Mouse (Mus musculus): ENCODE measurements around the gene Pigq. TPM values are rescaled to one million over a fixed set of nuclear protein-coding genes. Genes with fewer than 3 reads are reported as not detected.

Gene Pigq
- polyA plus RNA-seq, 1 experiment from 2014 or later, result 60.8 TPM

DNA sequence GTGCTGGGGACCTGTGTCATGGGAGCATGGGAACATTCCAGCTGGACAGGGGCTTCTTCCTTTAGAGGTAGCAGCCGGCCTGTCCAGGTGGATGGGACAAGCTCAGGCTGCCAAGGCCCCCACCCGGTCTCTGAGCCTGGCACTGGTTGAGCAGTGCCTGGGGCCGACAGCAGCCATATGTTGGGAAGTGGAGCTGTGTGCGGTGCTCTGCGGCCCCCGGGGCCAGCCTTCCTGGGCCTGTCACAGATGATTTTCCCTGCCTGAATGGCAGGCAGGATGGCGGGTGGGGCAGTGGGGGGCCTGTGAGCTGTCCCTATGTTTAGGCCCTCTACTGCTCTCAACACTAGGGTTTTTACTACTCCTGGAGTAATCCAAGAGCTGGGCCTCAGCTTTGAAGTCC, 11.5 kb upstream of the Pigq start:
- no peak overlapping the region for H3K4me3 ChIP-seq (replicated peaks)
- peaks cover 10% of the 10 kb centered on the region for H3K4me1 ChIP-seq
- H3K9ac ChIP-seq, result no peak overlapping the region
- no peaks in the 10 kb centered on the region for H3K9me3 ChIP-seq
- no peak overlapping the region for H3K27ac ChIP-seq
- no peak for ATAC-seq (ENCODE audit: insufficient read depth, low FRiP score, low read depth)
- 82% methylated on average over 7 of the region's 7 CpGs for WGBS
- peaks cover 26% of the 10 kb centered on the region for H3K27me3 ChIP-seq (replicated peaks)
- peaks cover 13% of the 10 kb centered on the region; the same call in 1 of the 2 replicates for H3K36me3 ChIP-seq
- no peak overlapping the region for H3K4me2 ChIP-seq

DNA sequence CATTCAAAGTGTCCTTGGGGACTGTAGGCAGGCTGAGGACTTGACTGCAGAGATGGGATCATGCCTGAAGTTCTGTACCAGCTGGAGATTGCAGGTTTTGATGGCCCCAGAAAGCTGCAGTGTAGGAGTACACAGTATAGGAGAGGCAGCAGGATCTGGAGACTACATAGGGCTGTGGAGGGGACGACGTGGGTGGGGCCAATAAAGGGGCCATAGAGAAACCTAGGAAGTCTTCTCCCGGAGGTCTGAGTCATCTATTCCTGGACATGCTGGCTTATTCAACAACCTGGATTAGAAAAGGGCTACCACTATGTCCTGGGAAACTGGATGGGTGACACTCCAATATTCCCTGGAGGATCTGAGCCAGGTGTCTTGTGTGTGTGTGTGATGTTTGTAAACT, 11.0 kb upstream of the Pigq start:
- H3K9ac ChIP-seq, result no peak overlapping the region
- H3K4me3 ChIP-seq (replicated peaks), result no peak overlapping the region
- no peak for ATAC-seq (ENCODE audit: insufficient read depth, low FRiP score, low read depth)
- peaks cover 29% of the 10 kb centered on the region for H3K27me3 ChIP-seq (replicated peaks)
- peaks cover 12% of the 10 kb centered on the region for H3K4me1 ChIP-seq
- no peak overlapping the region for H3K4me2 ChIP-seq
- WGBS, result 40% methylated on average over 3 of the region's 3 CpGs
- H3K9me3 ChIP-seq, result no peaks in the 10 kb centered on the region
- H3K27ac ChIP-seq, result no peak overlapping the region
- H3K36me3 ChIP-seq, result peaks cover 11% of the 10 kb centered on the region; the same call in 1 of the 2 replicates

DNA sequence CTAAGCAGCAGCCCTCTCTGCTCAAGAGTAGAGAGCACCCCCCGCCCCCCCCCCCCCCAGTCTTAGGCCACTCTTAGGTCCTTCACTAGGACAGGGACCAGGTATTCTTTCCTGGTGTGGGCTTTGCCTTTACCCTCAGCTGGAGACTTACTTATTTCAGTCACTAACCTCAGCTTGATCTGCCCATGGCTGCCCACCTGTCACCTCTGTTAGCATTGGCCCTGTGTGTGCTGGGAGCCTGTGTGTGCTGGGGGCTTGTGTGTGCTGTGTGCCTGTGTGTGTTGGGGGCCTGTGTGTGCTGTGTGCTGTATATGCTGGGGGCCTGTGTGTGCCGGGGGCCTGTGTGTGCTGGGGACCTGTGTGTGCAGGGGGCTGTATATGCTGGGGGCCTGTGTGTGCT, 9.9 kb upstream of the Pigq start:
- 91% methylated on average over 1 of the region's 2 CpGs for WGBS
- no peak for ATAC-seq (ENCODE audit: insufficient read depth, low FRiP score, low read depth)
- Histone ChIP-seq H3K4me3 (replicated peaks) (no peak overlapping the region), H3K4me2 (no peak overlapping the region), H3K36me3 (0 out of 2 replicates have a peak, but pooled peaks cover 2% of the 10 kb centered on the region), H3K9me3 (no peaks in the 10 kb centered on the region), H3K27me3 (replicated peaks) (peaks cover 38% of the 10 kb centered on the region), H3K4me1 (peaks cover 12% of the 10 kb centered on the region), H3K9ac (no peak overlapping the region), H3K27ac (no peak overlapping the region)

DNA sequence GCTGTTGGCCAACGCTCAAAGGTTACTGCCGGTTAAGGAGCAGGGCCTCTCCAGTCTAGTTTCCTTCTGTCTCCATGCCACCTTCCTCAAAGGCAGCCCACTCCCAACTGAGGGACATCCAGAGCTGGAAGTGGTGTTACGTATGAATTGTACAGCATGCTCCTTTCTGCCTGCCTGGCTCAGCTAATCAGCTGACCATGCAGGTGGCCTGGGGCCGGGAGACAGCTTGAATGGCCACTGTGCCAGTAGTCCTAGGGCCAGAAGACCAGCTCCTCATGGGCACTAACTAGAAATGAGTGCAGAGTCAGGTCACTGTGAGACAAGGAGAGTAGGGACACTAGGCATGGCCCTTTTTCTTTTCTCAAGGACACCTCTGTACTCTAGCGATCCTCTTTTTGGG, 8.4 kb upstream of the Pigq start:
- Histone ChIP-seq H3K9ac (no peak overlapping the region), H3K4me1 (peaks cover 12% of the 10 kb centered on the region), H3K36me3 (no peaks in the 10 kb centered on the region), H3K4me2 (no peak overlapping the region), H3K27me3 (replicated peaks) (peaks cover 38% of the 10 kb centered on the region), H3K27ac (no peak overlapping the region), H3K9me3 (no peaks in the 10 kb centered on the region), H3K4me3 (replicated peaks) (no peak overlapping the region)
- WGBS, result 80% methylated on average over 5 of the region's 5 CpGs
- no peak for ATAC-seq (ENCODE audit: insufficient read depth, low FRiP score, low read depth)

DNA sequence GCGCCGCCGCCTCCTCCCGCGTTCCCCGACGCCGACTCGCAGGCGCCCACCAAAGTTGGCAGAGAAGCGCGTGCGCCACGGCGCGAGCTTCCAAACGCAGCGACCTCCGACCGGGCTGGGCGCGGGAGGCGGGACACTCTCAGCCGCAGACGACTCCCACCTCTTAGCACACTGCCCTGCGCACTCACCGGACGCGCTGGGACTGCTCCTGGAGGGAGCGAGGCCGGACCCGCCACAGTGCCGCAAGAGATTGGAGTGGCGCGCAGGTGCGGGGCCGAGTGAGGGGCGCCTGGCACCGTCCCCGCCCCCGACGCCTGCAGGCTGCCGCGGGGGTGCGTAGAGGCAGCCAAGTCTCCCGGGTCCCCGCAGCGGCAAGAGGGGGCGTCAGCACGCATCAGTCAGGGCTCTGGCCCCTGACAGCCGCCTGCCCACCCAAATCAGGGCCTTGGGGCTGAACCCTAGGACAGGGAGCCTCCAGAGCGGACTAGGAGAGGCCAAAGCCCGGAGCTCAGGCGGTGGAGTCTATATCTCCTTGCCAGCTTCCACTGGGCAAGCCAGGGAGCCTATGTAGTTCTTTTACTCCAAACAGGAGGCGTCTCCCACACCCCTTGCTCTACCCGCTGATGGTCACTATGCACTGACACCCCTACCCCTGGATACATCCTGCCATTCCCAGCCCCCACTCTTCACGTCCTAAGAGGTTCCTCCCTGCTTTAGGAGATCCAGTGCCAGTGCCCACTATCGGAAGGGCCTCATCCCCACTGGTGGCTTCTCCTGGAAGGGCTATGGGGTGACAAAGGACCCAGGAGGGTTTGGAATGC, 7.3 kb upstream of the Pigq start, which contains the start of gene A930017K11Rik:
Gene A930017K11Rik, minus strand, starts transcription at position 763 of the 821 bp plus-strand sequence.
- peak within 1 kb of the TSS; percentile 85 for H3K4me2 ChIP-seq
- peaks cover 38% of the 10 kb centered on the region for H3K27me3 ChIP-seq (replicated peaks)
- peak within 1 kb of the TSS; percentile 9; the same call in 1 of the 2 replicates for H3K9ac ChIP-seq
- no peak within 1 kb of the TSS for H3K27ac ChIP-seq
- H3K4me1 ChIP-seq, result peaks cover 12% of the 10 kb centered on the region
- peak; percentile 21; the same call in 1 of the 2 replicates for ATAC-seq (ENCODE audit: insufficient read depth, low FRiP score, low read depth)
- H3K9me3 ChIP-seq, result no peaks in the 10 kb centered on the region
- 2% methylated on average over 57 of the region's 58 CpGs for WGBS
- H3K36me3 ChIP-seq, result no peaks in the 10 kb centered on the region
- H3K4me3 ChIP-seq (replicated peaks), result peak within 1 kb of the TSS; percentile 41

DNA sequence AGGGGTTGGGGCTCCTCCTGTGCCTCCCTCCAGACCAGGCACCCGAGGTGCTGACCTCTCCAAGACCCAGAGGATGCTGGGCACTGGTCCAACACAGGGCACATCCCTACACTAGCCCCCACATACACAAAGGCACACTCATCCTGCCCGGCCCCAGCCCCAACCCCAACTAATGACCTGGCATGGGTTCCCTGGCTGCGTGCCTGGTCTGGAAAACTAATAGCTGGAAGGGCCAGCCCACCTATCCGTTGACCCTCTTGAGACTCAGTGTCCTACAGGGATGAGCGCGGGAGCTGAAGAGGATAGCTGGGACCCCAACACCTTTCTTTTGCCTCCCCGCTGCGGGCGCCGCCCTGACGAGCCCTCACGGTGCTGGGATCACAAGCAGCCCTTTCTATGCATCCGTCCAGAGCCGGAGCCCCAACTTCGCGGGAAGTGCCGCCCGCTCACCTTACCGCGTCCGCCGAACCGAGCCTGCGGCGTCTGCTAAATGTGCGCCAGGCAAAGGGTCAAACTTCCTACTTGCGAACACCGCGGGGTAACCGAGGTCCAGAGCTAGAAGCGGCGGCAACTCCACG, 6.6 kb upstream of the Pigq start:
- H3K27me3 ChIP-seq (replicated peaks), result peaks cover 38% of the 10 kb centered on the region
- no peak overlapping the region for H3K27ac ChIP-seq
- H3K4me3 ChIP-seq (replicated peaks), result peak overlapping the region; percentile 41
- WGBS, result under 1% methylated on average over 33 of the region's 33 CpGs
- H3K9ac ChIP-seq, result 0 out of 2 replicates have a peak overlapping the region, but pooled peaks have one; percentile 9
- H3K4me2 ChIP-seq, result peak overlapping the region; percentile 85
- ATAC-seq (ENCODE audit: insufficient read depth, low FRiP score, low read depth), result peak; percentile 29; the same call in 1 of the 2 replicates
- H3K4me1 ChIP-seq, result peaks cover 12% of the 10 kb centered on the region
- no peaks in the 10 kb centered on the region for H3K9me3 ChIP-seq
- H3K36me3 ChIP-seq, result no peaks in the 10 kb centered on the region

DNA sequence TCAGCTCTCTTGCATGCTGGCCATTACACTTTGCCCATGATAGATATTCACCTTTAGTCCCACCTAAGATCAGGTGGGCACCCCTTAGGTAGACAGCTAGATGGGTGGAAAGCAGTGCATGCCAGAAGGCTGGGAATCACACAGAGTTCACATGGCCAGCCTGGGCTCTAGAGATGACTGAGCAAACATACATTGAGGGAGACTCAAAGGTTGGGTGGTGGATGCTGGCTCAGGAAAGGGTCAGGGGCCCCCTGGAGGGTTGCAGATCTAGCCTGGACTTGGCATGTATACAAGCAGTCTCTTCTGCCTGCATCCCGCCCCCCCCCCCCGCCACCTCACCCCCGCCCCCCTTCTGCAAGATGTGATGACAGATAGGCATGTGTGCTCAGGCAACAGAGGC, 6.0 kb upstream of the Pigq start:
- Histone ChIP-seq H3K27me3 (replicated peaks) (peaks cover 38% of the 10 kb centered on the region), H3K4me3 (replicated peaks) (no peak overlapping the region), H3K4me1 (peaks cover 12% of the 10 kb centered on the region), H3K9me3 (no peaks in the 10 kb centered on the region), H3K36me3 (no peaks in the 10 kb centered on the region), H3K4me2 (no peak overlapping the region), H3K27ac (no peak overlapping the region), H3K9ac (no peak overlapping the region)
- no peak for ATAC-seq (ENCODE audit: insufficient read depth, low FRiP score, low read depth)
- 0% methylated on average over 3 of the region's 3 CpGs for WGBS

DNA sequence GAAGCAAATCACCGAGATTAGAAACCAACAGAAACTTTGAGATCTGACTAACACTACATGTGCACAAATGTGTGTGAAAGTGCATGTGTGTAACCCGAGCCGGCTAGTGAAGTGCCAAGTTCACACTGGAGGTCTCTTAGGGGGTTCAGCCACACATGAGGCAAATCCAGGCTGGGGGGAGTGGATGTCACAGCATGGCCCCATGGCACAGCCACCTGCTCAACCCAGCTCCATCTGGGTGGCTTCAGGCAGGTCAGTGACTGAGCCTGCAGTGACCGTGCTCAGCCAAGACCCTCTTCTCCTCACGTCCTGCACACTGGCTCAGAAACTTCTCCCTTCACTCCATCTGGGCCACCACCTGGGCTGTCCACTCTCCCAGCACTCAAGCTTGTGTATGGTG, 5.2 kb upstream of the Pigq start:
- peaks cover 38% of the 10 kb centered on the region for H3K27me3 ChIP-seq (replicated peaks)
- no peaks in the 10 kb centered on the region for H3K9me3 ChIP-seq
- ATAC-seq (ENCODE audit: insufficient read depth, low FRiP score, low read depth), result no peak
- H3K27ac ChIP-seq, result no peak overlapping the region
- no peak overlapping the region for H3K4me2 ChIP-seq
- H3K36me3 ChIP-seq, result no peaks in the 10 kb centered on the region
- WGBS, result 71% methylated on average over 5 of the region's 5 CpGs
- H3K9ac ChIP-seq, result no peak overlapping the region
- peaks cover 12% of the 10 kb centered on the region for H3K4me1 ChIP-seq
- no peak overlapping the region for H3K4me3 ChIP-seq (replicated peaks)

DNA sequence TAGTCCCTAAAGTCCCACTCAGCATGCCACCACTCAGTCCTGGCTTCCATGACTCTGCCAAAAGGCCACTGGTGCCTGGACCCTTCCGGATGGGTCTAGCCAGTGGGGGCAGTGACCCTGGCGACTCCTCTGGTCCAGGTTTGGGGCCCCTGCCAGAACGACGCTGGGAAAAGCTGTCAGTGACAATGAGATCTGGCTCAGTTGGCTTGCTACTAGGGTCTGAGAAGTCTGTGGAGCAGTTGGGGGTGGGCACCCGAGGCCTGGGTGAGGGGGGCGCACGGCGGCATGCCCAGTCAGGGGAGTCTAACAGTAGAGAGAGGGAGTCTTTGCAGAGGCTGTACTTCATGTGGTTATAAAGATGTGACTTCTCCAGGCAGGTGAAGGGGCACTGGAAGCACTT, 3.3 kb upstream of the Pigq start:
- no peaks in the 10 kb centered on the region for H3K9me3 ChIP-seq
- H3K27me3 ChIP-seq (replicated peaks), result peaks cover 31% of the 10 kb centered on the region
- H3K4me2 ChIP-seq, result no peak overlapping the region
- no peak for ATAC-seq (ENCODE audit: insufficient read depth, low FRiP score, low read depth)
- H3K4me3 ChIP-seq (replicated peaks), result no peak overlapping the region
- H3K36me3 ChIP-seq, result no peaks in the 10 kb centered on the region
- no peak overlapping the region for H3K9ac ChIP-seq
- peaks cover 12% of the 10 kb centered on the region for H3K4me1 ChIP-seq
- no peak overlapping the region for H3K27ac ChIP-seq
- 82% methylated on average over 8 of the region's 8 CpGs for WGBS

DNA sequence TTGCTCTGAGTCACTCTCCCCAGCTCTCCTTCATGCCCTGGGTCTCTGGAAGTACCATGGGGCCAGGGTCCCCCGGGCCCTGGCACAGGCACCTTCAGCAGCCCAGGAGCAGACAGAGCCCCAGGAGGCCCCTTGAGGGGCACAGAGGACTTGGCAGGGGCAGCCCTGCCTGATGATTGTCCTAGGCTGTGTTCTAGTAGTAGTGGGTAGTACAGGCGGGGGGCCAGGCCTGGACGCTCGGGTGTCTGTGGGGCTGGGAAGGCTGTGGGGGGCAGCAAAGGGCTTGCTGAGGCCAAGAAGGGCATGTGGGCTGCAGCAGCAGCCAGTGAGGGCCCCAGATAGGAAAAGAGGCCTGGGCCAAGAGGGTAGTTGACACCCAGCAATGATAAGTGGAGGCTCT, 2.8 kb upstream of the Pigq start:
- WGBS, result 89% methylated on average over 4 of the region's 4 CpGs
- no peaks in the 10 kb centered on the region for H3K36me3 ChIP-seq
- H3K9me3 ChIP-seq, result no peaks in the 10 kb centered on the region
- H3K27ac ChIP-seq, result no peak overlapping the region
- no peak for ATAC-seq (ENCODE audit: insufficient read depth, low FRiP score, low read depth)
- peaks cover 26% of the 10 kb centered on the region for H3K27me3 ChIP-seq (replicated peaks)
- no peak overlapping the region for H3K4me3 ChIP-seq (replicated peaks)
- H3K4me1 ChIP-seq, result peaks cover 12% of the 10 kb centered on the region
- H3K4me2 ChIP-seq, result no peak overlapping the region
- no peak overlapping the region for H3K9ac ChIP-seq

DNA sequence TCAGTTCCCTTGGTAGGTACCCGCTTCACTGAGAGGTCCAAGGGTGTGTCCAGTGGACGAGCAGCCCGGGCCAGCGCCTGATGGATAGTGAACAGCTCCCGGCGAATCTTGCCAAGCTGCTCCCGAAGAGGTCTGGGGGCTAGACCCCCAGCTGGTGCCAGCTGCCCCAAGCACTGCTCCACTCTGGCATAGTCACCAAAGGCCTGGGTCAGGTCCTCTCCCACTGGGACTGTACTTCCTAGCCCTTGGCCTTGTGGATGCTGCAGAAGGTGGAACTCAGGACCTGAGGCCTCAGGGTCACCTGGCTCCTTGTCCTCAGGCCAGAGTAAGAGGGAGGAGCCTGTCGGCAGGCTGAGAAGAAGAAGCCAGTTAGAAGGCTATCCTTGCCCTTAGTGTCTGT, 2.2 kb upstream of the Pigq start:
- Histone ChIP-seq H3K27ac (no peak overlapping the region), H3K9me3 (no peaks in the 10 kb centered on the region)
- 82% methylated on average over 8 of the region's 8 CpGs for WGBS

DNA sequence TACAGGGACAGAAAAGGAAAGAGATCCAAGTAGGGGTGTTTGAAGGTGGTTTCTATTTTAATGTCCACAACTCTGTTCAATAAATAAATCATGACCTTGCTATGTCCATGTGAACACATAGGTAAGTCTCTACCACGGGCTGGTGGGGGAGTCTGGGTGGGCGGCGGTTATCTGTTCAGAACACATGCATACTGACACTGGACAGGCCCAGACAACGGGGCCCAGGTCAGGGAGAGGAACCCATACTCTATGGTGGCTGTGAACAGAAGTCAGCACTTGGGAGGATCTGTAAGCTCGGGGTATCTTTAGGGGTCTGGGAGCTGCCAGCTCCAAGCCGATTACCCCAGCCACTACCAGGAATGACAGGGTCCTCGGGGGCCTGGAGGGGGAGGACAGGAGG, 1.6 kb upstream of the Pigq start:
- no peak for ATAC-seq (ENCODE audit: insufficient read depth, low FRiP score, low read depth)

More for the DNA sequence above, 2.2 kb upstream of the Pigq start:
- Histone ChIP-seq H3K4me1 (peaks cover 13% of the 10 kb centered on the region), H3K27me3 (replicated peaks) (peaks cover 19% of the 10 kb centered on the region), H3K4me2 (no peak overlapping the region), H3K36me3 (no peaks in the 10 kb centered on the region), H3K9ac (no peak overlapping the region), H3K4me3 (replicated peaks) (no peak overlapping the region)
- ATAC-seq (ENCODE audit: insufficient read depth, low FRiP score, low read depth), result no peak

More for the DNA sequence above, 1.6 kb upstream of the Pigq start:
- Histone ChIP-seq H3K9me3 (no peaks in the 10 kb centered on the region), H3K27ac (no peak overlapping the region), H3K4me1 (peaks cover 9% of the 10 kb centered on the region; the same call in 1 of the 2 replicates), H3K4me2 (no peak overlapping the region), H3K4me3 (replicated peaks) (no peak overlapping the region), H3K27me3 (replicated peaks) (peaks cover 14% of the 10 kb centered on the region), H3K36me3 (no peaks in the 10 kb centered on the region), H3K9ac (no peak overlapping the region)
- 65% methylated on average over 7 of the region's 7 CpGs for WGBS

All from stomach, embryonic 15.5 days (tissue).